Mouse (Mus musculus) neural tube, embryonic 13.5 days (tissue): ENCODE measurements around the gene Tnn. TPM values are rescaled to one million over a fixed set of nuclear protein-coding genes. Genes with fewer than 3 reads are reported as not detected.

ENCODE experiments used
- ATAC-seq: fragments of 200-750 bp; cut with Nextera tagmentation; 2 replicates; pipeline ENCODE4 v1.8.0; 2017; ENCODE audit warnings: low read depth, mild to moderate bottlenecking, moderate TSS enrichment, moderate library complexity
- H3K27ac ChIP-seq: fragments of 300-500 bp; sonication (generic); replicated peaks from 2 replicates; pipeline ENCODE4 v1.5.1; 2015; ENCODE audit warnings: moderate library complexity, mild to moderate bottlenecking, inconsistent platforms
- H3K27me3 ChIP-seq: fragments of 300-500 bp; sonication (generic); 2 replicates; pipeline ENCODE4 v1.6.1; 2015; ENCODE audit warnings: mild to moderate bottlenecking, inconsistent platforms
- H3K36me3 ChIP-seq: fragments of 300-500 bp; sonication (generic); 2 replicates; pipeline ENCODE4 v1.6.1; 2015; ENCODE audit warnings: mild to moderate bottlenecking, inconsistent platforms
- H3K4me1 ChIP-seq: fragments of 300-500 bp; sonication (generic); replicated peaks from 2 replicates; pipeline ENCODE4 v1.6.1; 2015; ENCODE audit warnings: inconsistent platforms
- H3K4me2 ChIP-seq: fragments of 300-500 bp; sonication (generic); 2 replicates; pipeline ENCODE4 v1.6.1; 2015; ENCODE audit warnings: inconsistent platforms, mild to moderate bottlenecking, moderate library complexity
- H3K4me3 ChIP-seq: fragments of 300-500 bp; sonication (generic); 2 replicates; pipeline ENCODE4 v1.5.1; 2015; ENCODE audit warnings: mild to moderate bottlenecking, inconsistent platforms
- H3K9ac ChIP-seq: fragments of 300-500 bp; sonication (generic); 2 replicates; pipeline ENCODE4 v1.6.1; 2015; ENCODE audit warnings: moderate library complexity, mild to moderate bottlenecking, inconsistent platforms
- H3K9me3 ChIP-seq: fragments of 300-500 bp; sonication (generic); 2 replicates; pipeline ENCODE4 v1.6.1; 2016; ENCODE audit warnings: inconsistent platforms
- WGBS: fragments of 180-500 bp; shearing (Covaris S2); methylation state at CpG from one replicate; pipeline ENCODE4 v1.1.7; 2015; 5-methylcytosine and 5-hydroxymethylcytosine counted together
- polyA plus RNA-seq: library from polyadenylated mRNA; unstranded; fragments of >200 nt; fragmentation: Nextera tagmentation; extraction: Ambion mirVana; gene quantifications from 2 replicates; pipeline ENCODE4 v1.2.1, GENCODE M21; 2015

Tnn gene
- polyA plus RNA-seq, 1 experiment from 2014 or later = 0.04 TPM

- Histone ChIP-seq H3K27ac (no peak overlapping the region), H3K4me2 (0 out of 2 replicates have a peak overlapping the region, but pooled peaks have one; percentile 20), H3K36me3 (no peaks in the 10 kb centered on the region), H3K4me1 (peaks cover 6% of the 10 kb centered on the region; the same call in 1 of the 2 replicates), H3K4me3 (no peak overlapping the region), H3K27me3 (no peaks in the 10 kb centered on the region), H3K9ac (no peak overlapping the region), H3K9me3 (no peaks in the 10 kb centered on the region)
- 68% methylated on average over 14 of the region's 14 CpGs for WGBS
- no peak for ATAC-seq
These were observed 74.3 kb downstream of the Tnn start for GRCm38 (mm10) chr1:160078882-160079661.

GRCm38 (mm10) chr1:160064547-160065144 lies 88.7 kb downstream of the Tnn start:
- Histone ChIP-seq H3K4me1 (no peaks in the 10 kb centered on the region), H3K27me3 (no peaks in the 10 kb centered on the region), H3K9ac (no peak overlapping the region), H3K4me3 (no peak overlapping the region), H3K27ac (no peak overlapping the region), H3K36me3 (no peaks in the 10 kb centered on the region), H3K9me3 (peaks cover 5% of the 10 kb centered on the region; the same call in 1 of the 2 replicates), H3K4me2 (no peak overlapping the region)
- 79% methylated on average over 7 of the region's 7 CpGs for WGBS
- ATAC-seq = no peak

GRCm38 (mm10) chr1:160061725-160062366 lies 91.5 kb downstream of the Tnn start:
- WGBS = 56% methylated on average over 3 of the region's 3 CpGs
- Histone ChIP-seq H3K27ac (no peak overlapping the region), H3K9ac (no peak overlapping the region), H3K36me3 (no peaks in the 10 kb centered on the region), H3K4me3 (no peak overlapping the region), H3K27me3 (no peaks in the 10 kb centered on the region), H3K4me2 (no peak overlapping the region), H3K9me3 (peaks cover 2% of the 10 kb centered on the region; the same call in 1 of the 2 replicates), H3K4me1 (no peaks in the 10 kb centered on the region)
- ATAC-seq = no peak

GRCm38 (mm10) chr1:160061321-160061720 lies 92.1 kb downstream of the Tnn start:
- Histone ChIP-seq H3K4me2 (no peak overlapping the region), H3K27ac (no peak overlapping the region), H3K27me3 (no peaks in the 10 kb centered on the region), H3K9ac (no peak overlapping the region), H3K36me3 (no peaks in the 10 kb centered on the region), H3K4me1 (no peaks in the 10 kb centered on the region), H3K9me3 (no peaks in the 10 kb centered on the region), H3K4me3 (no peak overlapping the region)
- WGBS = 87% methylated on average over 5 of the region's 5 CpGs
- no peak for ATAC-seq

GRCm38 (mm10) chr1:160060542-160060941 lies 92.8 kb downstream of the Tnn start:
- ATAC-seq = no peak
- Histone ChIP-seq H3K36me3 (no peaks in the 10 kb centered on the region), H3K27me3 (no peaks in the 10 kb centered on the region), H3K9ac (no peak overlapping the region), H3K9me3 (no peaks in the 10 kb centered on the region), H3K4me2 (no peak overlapping the region), H3K4me1 (no peaks in the 10 kb centered on the region), H3K27ac (no peak overlapping the region), H3K4me3 (no peak overlapping the region)
- 74% methylated on average over 6 of the region's 6 CpGs for WGBS

- no peak overlapping the region for H3K4me2 ChIP-seq
- no peak for ATAC-seq
- no peaks in the 10 kb centered on the region for H3K9me3 ChIP-seq
- no peaks in the 10 kb centered on the region for H3K27me3 ChIP-seq
- H3K4me3 ChIP-seq = no peak overlapping the region
- H3K4me1 ChIP-seq = no peaks in the 10 kb centered on the region
- H3K27ac ChIP-seq = no peak overlapping the region
- no peaks in the 10 kb centered on the region for H3K36me3 ChIP-seq
- no peak overlapping the region for H3K9ac ChIP-seq
- 67% methylated on average over 1 of the region's 1 CpGs for WGBS
These were observed 93.5 kb downstream of the Tnn start for GRCm38 (mm10) chr1:160059908-160060307.

- Histone ChIP-seq H3K36me3 (no peaks in the 10 kb centered on the region), H3K27ac (no peak overlapping the region), H3K27me3 (no peaks in the 10 kb centered on the region), H3K4me1 (no peaks in the 10 kb centered on the region), H3K9ac (no peak overlapping the region), H3K4me3 (no peak overlapping the region), H3K4me2 (no peak overlapping the region), H3K9me3 (no peaks in the 10 kb centered on the region)
- ATAC-seq = no peak
- WGBS = 71% methylated on average over 3 of the region's 3 CpGs
These were observed 95.7 kb downstream of the Tnn start for GRCm38 (mm10) chr1:160057657-160058056.

GRCm38 (mm10) chr1:160054366-160055078 lies 98.9 kb downstream of the Tnn start:
- no peak overlapping the region for H3K27ac ChIP-seq
- no peak for ATAC-seq
- no peaks in the 10 kb centered on the region for H3K9me3 ChIP-seq
- H3K4me3 ChIP-seq = no peak overlapping the region
- H3K4me1 ChIP-seq = no peaks in the 10 kb centered on the region
- H3K36me3 ChIP-seq = no peaks in the 10 kb centered on the region
- WGBS = 81% methylated on average over 5 of the region's 5 CpGs
- no peak overlapping the region for H3K9ac ChIP-seq
- H3K4me2 ChIP-seq = no peak overlapping the region
- H3K27me3 ChIP-seq = no peaks in the 10 kb centered on the region

GRCm38 (mm10) chr1:160053510-160054305 lies 99.7 kb downstream of the Tnn start:
- H3K4me3 ChIP-seq = no peak overlapping the region
- no peaks in the 10 kb centered on the region for H3K4me1 ChIP-seq
- H3K4me2 ChIP-seq = no peak overlapping the region
- H3K27me3 ChIP-seq = no peaks in the 10 kb centered on the region
- no peaks in the 10 kb centered on the region for H3K9me3 ChIP-seq
- no peak for ATAC-seq
- no peaks in the 10 kb centered on the region for H3K36me3 ChIP-seq
- 89% methylated on average over 5 of the region's 5 CpGs for WGBS
- H3K27ac ChIP-seq = no peak overlapping the region
- no peak overlapping the region for H3K9ac ChIP-seq

GRCm38 (mm10) chr1:160052556-160053315 lies 100.6 kb downstream of the Tnn start:
- H3K4me1 ChIP-seq = no peaks in the 10 kb centered on the region
- no peak for ATAC-seq
- H3K27me3 ChIP-seq = no peaks in the 10 kb centered on the region
- H3K27ac ChIP-seq = no peak overlapping the region
- H3K9ac ChIP-seq = no peak overlapping the region
- no peaks in the 10 kb centered on the region for H3K36me3 ChIP-seq
- no peak overlapping the region for H3K4me2 ChIP-seq
- no peaks in the 10 kb centered on the region for H3K9me3 ChIP-seq
- 95% methylated on average over 2 of the region's 2 CpGs for WGBS
- no peak overlapping the region for H3K4me3 ChIP-seq

GRCm38 (mm10) chr1:160050898-160051297 lies 102.5 kb downstream of the Tnn start:
- Histone ChIP-seq H3K36me3 (no peaks in the 10 kb centered on the region), H3K27me3 (no peaks in the 10 kb centered on the region), H3K4me2 (no peak overlapping the region), H3K4me1 (no peaks in the 10 kb centered on the region), H3K27ac (no peak overlapping the region), H3K9ac (no peak overlapping the region), H3K9me3 (no peaks in the 10 kb centered on the region), H3K4me3 (no peak overlapping the region)
- 89% methylated on average over 6 of the region's 6 CpGs for WGBS
- ATAC-seq = no peak
